Mouse (Mus musculus) heart, embryonic 16.5 days (tissue): ENCODE results near the gene Gsn. TPM values are rescaled to one million over a fixed set of nuclear protein-coding genes. Genes with fewer than 3 reads are reported as not detected.

Experiments used
- ATAC-seq: fragments of 200-750 bp; cut with Nextera tagmentation; replicated peaks from 2 replicates; pipeline ENCODE4 v1.8.0; 2017; ENCODE audit warnings: moderate number of reproducible peaks; ENCODE audit not compliant: insufficient read depth, low FRiP score; ENCODE audit errors: extremely low read depth
- H3K27ac ChIP-seq: fragments of 300-500 bp; sonication (generic); 2 replicates; pipeline ENCODE4 v1.5.1; 2014; ENCODE audit warnings: mild to moderate bottlenecking, low read length, control low read depth, moderate library complexity
- H3K27me3 ChIP-seq: fragments of 300-500 bp; sonication (generic); 2 replicates; pipeline ENCODE4 v1.6.1; 2014; ENCODE audit warnings: low read length, mixed read lengths; ENCODE audit not compliant: control insufficient read depth, insufficient read depth
- H3K36me3 ChIP-seq: fragments of 300-500 bp; sonication (generic); 2 replicates; pipeline ENCODE4 v1.6.1; 2014; ENCODE audit not compliant: control insufficient read depth, insufficient read depth
- H3K4me1 ChIP-seq: fragments of 300-500 bp; sonication (generic); 2 replicates; pipeline ENCODE4 v1.6.1; 2014; ENCODE audit warnings: low read length, mixed read lengths; ENCODE audit not compliant: control insufficient read depth, insufficient read depth
- H3K4me2 ChIP-seq: fragments of 300-500 bp; sonication (generic); 2 replicates; pipeline ENCODE4 v1.6.1; 2014; ENCODE audit warnings: low read depth, mild to moderate bottlenecking, control low read depth, low read length
- H3K4me3 ChIP-seq: fragments of 300-500 bp; sonication (generic); 2 replicates; pipeline ENCODE4 v1.5.1; 2014; ENCODE audit warnings: mild to moderate bottlenecking, control low read depth, low read length
- H3K9ac ChIP-seq: fragments of 300-500 bp; sonication (generic); 2 replicates; pipeline ENCODE4 v1.6.1; 2014; ENCODE audit warnings: low read length, control low read depth
- H3K9me3 ChIP-seq: fragments of 300-500 bp; sonication (generic); replicated peaks from 2 replicates; pipeline ENCODE4 v1.6.1; 2016; ENCODE audit warnings: low read length; ENCODE audit not compliant: control insufficient read depth
- WGBS: fragments of 180-500 bp; shearing (Covaris S2); extraction: QIAGEN DNeasy Blood & Tissue Kit; methylation state at CpG from one replicate; pipeline ENCODE4 v1.1.7; 2014; 5-methylcytosine and 5-hydroxymethylcytosine counted together
- polyA plus RNA-seq: library from polyadenylated mRNA; unstranded; fragments of >200 nt; fragmentation: Nextera tagmentation; extraction: Ambion mirVana; gene quantifications from 2 replicates; pipeline ENCODE4 v1.2.1, GENCODE M21; 2015

The Gsn gene
- 348 and 376 TPM in 2 replicates for polyA plus RNA-seq

DNA sequence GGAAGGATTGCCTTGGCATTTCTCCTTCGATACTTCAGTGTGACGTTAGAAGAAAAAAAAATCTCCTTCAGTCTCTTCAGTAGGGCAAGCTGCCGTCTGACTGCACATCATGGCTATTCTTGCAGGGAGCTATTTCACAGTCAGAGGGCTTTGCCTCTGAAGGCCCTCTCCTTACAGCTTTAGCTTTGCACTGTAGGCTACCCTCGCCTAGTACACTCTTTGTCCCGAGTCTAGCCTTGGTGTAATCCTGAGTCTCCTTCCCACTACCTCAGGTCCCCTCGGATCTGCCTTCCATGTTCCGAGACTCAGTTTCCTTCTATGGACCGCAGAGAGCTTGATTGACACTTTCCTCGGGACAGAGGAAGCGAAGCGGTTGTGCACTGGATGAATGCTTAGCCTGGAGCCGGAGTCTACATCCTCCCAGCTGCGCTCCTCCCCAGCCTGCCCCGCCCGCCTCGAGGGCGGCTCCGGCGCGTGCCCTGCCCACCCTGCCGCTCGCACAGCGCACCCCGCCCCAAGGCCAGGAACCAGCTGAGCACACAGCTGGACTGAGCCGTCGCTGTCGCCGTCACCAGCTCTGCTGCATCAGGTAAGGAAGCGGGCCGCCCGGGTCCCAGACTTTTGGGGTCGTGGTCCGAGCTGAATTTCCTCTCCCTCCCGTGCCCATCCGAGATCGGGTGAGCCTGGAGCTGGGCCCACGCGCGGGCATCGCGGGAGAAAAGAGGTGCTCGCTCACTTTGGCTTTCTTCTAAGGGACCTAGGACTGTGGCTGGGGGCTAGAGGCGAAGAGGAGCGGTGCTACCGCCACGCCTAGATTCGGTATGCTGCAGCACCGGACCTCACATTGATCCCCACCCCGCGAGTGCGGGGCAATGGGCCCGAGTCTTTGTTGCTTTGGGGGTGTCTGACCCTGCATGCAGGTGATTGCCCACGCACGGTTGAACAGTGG is at the start of gene Gsn:
Gene Gsn (plus strand): TSS at position 496 of the 949 bp plus-strand sequence.
- H3K9ac ChIP-seq = peak within 1 kb of the TSS; percentile 77
- H3K27ac ChIP-seq = peak within 1 kb of the TSS; percentile 96
- H3K4me3 ChIP-seq = peak within 1 kb of the TSS; percentile 66
- H3K4me1 ChIP-seq = peaks cover 40% of the 10 kb centered on the region
- H3K36me3 ChIP-seq = no peaks in the 10 kb centered on the region
- no peaks in the 10 kb centered on the region for H3K27me3 ChIP-seq
- peak within 1 kb of the TSS; percentile 80 for H3K4me2 ChIP-seq
- no peaks in the 10 kb centered on the region for H3K9me3 ChIP-seq
- 3% methylated on average over 54 of the region's 54 CpGs for WGBS
- peak; percentile 94 for ATAC-seq

DNA sequence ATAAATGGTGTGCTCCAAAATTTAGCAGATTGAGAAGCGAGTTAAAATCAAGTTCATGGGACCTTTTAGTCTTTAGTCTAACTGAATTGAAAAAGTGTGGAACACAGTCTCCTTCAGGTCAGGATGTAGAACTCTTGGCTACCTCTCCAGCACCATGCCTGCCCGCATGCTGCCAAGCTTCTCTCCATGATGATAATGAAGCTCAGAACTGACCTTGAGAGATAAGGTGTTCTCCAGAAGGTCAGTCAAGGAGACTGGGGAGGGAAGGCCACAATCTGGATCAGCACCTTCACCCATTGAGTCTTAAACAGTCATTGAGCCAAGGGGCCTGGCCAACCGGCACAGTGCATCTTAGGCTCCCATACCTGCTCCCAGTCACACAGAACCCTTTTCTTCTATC is 49.4 kb upstream of the Gsn start:
- 75% methylated on average over 3 of the region's 3 CpGs for WGBS
- ATAC-seq = no peak
- no peaks in the 10 kb centered on the region for H3K36me3 ChIP-seq
- H3K4me1 ChIP-seq = peaks cover 3% of the 10 kb centered on the region; the same call in 1 of the 2 replicates
- H3K27ac ChIP-seq = no peak overlapping the region
- no peak overlapping the region for H3K4me3 ChIP-seq
- H3K9ac ChIP-seq = no peak overlapping the region
- H3K9me3 ChIP-seq = no peaks in the 10 kb centered on the region
- H3K4me2 ChIP-seq = no peak overlapping the region
- H3K27me3 ChIP-seq = no peaks in the 10 kb centered on the region

DNA sequence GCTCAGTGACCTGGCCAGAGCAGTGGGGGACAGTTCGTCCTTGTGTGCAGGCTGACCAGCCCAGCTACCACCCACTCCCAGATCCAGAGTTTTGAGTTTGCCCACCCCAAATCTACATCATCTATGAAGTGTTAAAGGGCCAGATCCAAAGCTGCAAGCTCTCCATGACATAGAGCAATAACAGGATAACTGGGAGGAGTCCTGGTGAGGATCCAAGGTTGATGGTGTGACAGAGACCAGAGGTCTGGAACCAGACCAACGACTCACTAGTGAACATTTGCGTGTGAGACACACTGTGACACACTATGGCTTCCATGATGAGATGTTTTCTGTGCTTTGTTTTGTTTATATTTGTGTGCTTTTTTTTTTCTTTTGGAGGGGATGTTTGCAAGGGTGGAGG is 48.1 kb upstream of the Gsn start:
- Histone ChIP-seq H3K4me1 (peaks cover 3% of the 10 kb centered on the region; the same call in 1 of the 2 replicates), H3K4me3 (no peak overlapping the region), H3K9me3 (no peaks in the 10 kb centered on the region), H3K27ac (no peak overlapping the region), H3K36me3 (no peaks in the 10 kb centered on the region), H3K9ac (no peak overlapping the region), H3K4me2 (no peak overlapping the region), H3K27me3 (no peaks in the 10 kb centered on the region)
- no peak for ATAC-seq
- WGBS = 79% methylated on average over 3 of the region's 3 CpGs

GRCm38 (mm10) chr2:35208931-35209665 is 47.1 kb upstream of the Gsn start:
- Histone ChIP-seq H3K9ac (no peak overlapping the region), H3K9me3 (no peaks in the 10 kb centered on the region), H3K4me1 (peaks cover 3% of the 10 kb centered on the region; the same call in 1 of the 2 replicates), H3K4me2 (no peak overlapping the region), H3K27me3 (no peaks in the 10 kb centered on the region), H3K4me3 (no peak overlapping the region), H3K36me3 (no peaks in the 10 kb centered on the region), H3K27ac (no peak overlapping the region)
- no peak for ATAC-seq
- WGBS = 57% methylated on average over 8 of the region's 8 CpGs

DNA sequence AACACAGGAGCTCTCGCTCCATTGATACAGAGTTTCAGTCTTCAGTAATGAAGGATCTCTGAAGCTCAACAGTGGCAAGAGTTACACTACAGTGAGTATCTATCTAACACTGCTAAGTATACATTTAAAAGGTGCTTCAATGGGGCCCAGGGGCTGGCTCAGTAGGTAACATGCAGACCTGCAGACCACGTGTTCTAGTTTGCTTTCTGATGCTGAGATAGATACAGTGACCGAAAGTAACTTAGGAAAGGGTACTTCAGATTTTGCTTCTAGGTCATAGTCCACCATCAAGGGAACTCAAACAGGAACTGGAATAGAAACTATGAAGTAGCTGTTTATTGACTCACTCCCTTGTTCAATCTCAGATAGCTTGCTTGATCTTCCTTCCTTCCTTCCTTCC is 44.5 kb upstream of the Gsn start:
- no peaks in the 10 kb centered on the region for H3K27me3 ChIP-seq
- 75% methylated on average over 3 of the region's 3 CpGs for WGBS
- peaks cover 5% of the 10 kb centered on the region; the same call in 1 of the 2 replicates for H3K4me1 ChIP-seq
- no peak overlapping the region for H3K9ac ChIP-seq
- no peak for ATAC-seq
- H3K4me3 ChIP-seq = no peak overlapping the region
- H3K27ac ChIP-seq = no peak overlapping the region
- no peaks in the 10 kb centered on the region for H3K36me3 ChIP-seq
- H3K9me3 ChIP-seq = no peaks in the 10 kb centered on the region
- H3K4me2 ChIP-seq = no peak overlapping the region

- Histone ChIP-seq H3K9me3 (no peaks in the 10 kb centered on the region), H3K4me3 (no peak overlapping the region), H3K27ac (no peak overlapping the region), H3K4me2 (no peak overlapping the region), H3K9ac (no peak overlapping the region), H3K36me3 (no peaks in the 10 kb centered on the region), H3K27me3 (no peaks in the 10 kb centered on the region), H3K4me1 (peaks cover 5% of the 10 kb centered on the region; the same call in 1 of the 2 replicates)
- ATAC-seq = no peak
- WGBS = 52% methylated on average over 12 of the region's 12 CpGs
These were observed 42.8 kb upstream of the Gsn start for GRCm38 (mm10) chr2:35213345-35213910.

DNA sequence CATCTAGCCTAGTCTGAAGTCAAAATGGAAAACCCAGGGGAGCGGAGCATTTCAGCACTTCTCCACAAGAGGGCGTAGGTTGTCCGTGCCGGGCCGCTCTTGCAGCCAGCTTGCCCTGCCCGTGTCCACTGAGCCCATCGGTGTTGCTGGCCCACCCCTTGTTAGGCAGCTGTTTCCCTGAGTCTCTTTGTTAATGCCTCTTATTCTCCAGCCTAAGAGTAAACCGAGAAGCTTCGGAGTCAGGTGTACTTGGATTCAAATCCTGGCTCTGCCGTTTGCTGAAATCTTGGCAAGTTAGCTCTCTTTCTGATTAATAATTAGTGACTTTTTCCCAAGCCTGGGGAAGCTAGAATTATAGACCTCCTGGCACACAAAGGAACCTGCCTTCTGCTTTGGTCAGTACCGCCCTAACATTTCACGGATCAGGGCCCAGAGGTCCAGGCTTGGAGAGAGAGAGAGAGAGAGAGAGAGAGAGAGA is 41.3 kb upstream of the Gsn start:
- peak overlapping the region; percentile 46; the same call in 1 of the 2 replicates for H3K9ac ChIP-seq
- 8% methylated on average over 12 of the region's 12 CpGs for WGBS
- no peaks in the 10 kb centered on the region for H3K9me3 ChIP-seq
- H3K4me2 ChIP-seq = peak overlapping the region; percentile 56
- no peaks in the 10 kb centered on the region for H3K27me3 ChIP-seq
- peak overlapping the region; percentile 10; the same call in 1 of the 2 replicates for H3K4me3 ChIP-seq
- H3K4me1 ChIP-seq = peaks cover 3% of the 10 kb centered on the region; the same call in 1 of the 2 replicates
- no peak overlapping the region for H3K27ac ChIP-seq
- H3K36me3 ChIP-seq = no peaks in the 10 kb centered on the region
- peak; percentile 41; the same call in 1 of the 2 replicates for ATAC-seq

- Histone ChIP-seq H3K27me3 (no peaks in the 10 kb centered on the region), H3K27ac (no peak overlapping the region), H3K4me1 (peaks cover 2% of the 10 kb centered on the region; the same call in 1 of the 2 replicates), H3K9ac (no peak overlapping the region), H3K9me3 (no peaks in the 10 kb centered on the region), H3K36me3 (no peaks in the 10 kb centered on the region), H3K4me2 (no peak overlapping the region), H3K4me3 (no peak overlapping the region)
- 82% methylated on average over 14 of the region's 14 CpGs for WGBS
- ATAC-seq = no peak
These were observed 40.8 kb upstream of the Gsn start for GRCm38 (mm10) chr2:35215363-35215762.
